Mouse (Mus musculus) ZHBTc4 (cell line): ENCODE measurements at regions not wholly inside any gene's neighbourhood (a gene's known extent, or its start where the extent isn't known, plus 50 kb on each side); places are given as distances from the start of the nearest gene placed in this dataset.
A peak's percentile ranks its signal among the peaks of the same experiment; 100 is the strongest.

Experiments used
- DNase-seq: peaks from one replicate; pipeline ENCODE4 v3.0.0-alpha.2; 2011; ENCODE audit warnings: low read depth, low spot score

DNA sequence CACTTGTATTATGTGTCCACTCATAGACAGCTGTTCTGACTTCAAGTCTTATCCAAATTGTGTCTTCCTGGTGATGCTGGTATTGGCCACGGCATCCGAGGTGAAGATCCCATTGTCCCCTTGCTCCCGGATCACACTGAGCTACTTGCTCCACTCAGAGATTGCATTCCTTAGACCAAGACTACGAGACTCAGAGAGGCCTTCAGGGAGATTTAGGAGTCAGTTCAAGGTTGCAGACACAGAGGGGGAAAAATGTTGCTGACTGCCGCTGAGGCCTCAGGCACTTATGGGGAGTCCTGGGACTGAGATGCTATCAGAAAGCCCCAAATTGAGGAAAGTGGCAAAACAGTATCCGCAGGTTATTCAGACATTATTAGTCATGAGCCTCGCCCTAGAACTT, 183.9 kb downstream of the Ly86 start:
- DNase-seq: no peak

DNA sequence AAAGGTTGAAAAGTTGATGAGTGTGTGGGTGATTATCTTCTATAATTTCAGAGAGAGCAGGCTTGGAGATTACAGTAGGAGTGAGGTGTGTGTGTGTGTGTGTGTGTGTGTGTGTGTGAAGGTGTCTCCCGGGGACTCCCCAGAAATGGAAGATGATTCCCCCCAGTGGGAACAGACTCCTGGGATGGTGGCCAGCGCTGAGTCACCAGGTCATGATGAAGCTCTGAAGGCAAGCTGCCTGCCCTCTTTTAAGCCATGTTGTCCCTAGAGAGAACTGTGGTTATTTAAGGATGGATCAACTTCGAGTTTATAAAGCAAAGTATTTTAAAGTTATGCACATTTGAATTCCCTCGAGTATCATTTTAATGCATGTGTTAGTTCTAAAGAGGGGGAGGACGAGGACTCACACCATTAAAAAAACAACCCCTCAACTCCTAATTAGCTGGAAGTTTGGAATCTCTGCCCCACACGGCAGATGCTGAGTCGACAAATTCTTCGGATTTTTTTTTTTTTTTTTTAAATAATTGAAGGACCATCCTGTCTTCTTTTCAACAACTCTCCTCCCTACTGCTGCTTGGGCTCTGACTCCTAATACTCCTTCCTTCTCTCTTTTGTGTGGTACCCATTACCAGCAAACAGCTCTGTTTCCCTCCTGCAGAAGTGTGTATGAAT, 186.6 kb downstream of the Ly86 start:
- DNase-seq: no peak

DNA sequence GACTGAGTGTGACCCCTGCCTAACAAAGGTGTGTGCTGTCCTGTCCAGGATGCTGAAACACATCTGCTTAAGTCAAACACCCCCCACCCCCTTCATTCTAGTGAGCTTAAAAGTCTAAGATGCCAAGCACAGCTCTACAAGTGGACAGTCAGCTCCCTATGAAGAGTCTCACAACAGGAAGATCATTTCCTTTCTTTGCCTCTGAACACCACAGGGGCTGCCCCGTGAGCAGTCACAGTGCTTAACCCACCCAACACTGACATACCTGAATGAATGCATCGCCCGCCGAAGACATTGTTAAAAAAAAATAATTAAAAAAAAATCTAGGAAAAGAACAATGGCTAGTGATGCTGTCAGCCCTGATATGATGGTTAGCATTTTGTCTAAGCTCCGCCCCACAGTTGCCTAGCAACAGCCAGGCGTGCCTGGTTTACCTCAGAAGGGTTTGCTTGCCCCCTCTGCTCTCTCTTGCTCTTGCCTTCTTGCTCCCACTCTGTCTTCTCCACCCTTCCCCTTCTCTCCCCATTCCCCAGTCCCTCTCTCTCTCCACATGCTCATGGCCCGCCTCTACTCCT, 187.7 kb downstream of the Ly86 start:
- no peak for DNase-seq

DNA sequence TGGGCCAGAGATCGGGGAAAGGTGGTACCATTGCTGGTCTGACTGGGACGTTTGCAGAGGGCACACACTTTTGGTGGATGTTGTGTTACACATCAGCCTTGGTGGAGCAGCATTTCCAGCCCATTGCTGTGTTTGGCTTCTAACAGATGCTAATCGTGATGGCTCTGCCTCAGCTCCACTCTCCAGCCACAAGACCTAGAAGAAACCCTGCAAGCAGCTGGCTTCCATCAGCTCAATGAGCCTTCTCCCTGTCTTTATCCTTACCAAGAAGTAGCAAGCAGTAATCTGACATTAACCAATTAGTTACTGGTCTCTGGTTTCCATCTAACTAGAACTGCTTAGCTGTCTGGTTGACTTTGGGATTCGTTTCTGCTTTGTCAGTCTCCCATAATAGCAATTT, 188.8 kb downstream of the Ly86 start:
- DNase-seq: no peak

DNA sequence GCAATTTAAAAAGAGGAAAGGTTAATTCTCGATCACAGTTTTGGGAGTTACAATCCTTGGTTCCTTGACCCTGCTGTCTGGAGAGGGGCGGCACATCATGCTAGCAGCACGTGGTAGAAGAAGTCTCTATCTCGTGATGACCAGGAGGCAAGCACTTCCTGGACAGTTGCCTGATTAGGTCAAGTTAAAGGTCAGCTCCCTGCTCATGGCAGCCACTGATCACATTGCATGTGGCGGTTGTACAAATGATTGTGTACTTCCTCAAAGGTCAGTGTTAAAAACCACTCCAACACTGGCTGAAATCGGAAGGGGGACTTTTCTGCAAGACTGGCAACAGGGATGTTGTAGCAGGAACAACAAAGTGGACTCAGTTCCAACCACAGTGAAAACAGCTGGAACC, 192.3 kb downstream of the Ly86 start:
- DNase-seq: no peak

GRCm38 (mm10) chr13:37537793-37538192, 192.8 kb downstream of the Ly86 start:
- no peak for DNase-seq

DNA sequence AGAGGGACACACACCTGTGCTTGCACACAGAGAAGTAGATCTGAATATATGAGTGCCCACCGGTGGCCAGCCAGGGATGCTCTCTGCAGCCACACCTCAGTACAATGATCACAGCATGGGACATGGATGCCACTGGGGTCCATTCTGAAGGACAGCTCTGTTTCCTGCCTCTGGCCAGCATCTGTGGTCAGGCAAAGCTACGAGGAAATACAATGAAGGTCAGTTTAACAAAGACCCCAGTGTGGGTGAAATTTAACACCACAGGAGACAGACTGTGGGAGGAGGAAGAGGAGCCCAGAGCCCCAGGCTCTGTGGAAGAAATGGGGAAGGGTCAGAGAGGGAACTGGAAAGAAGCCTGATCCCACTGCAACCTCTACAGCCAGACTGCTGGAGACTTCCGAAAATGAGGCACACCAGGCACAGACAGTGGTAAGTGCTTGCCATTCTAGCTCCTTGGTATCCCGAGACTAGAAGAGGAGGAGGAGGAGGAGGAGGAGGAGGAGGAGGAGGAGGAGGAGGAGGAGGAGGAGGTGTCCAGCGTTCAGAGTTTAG, 196.0 kb downstream of the Ly86 start:
- DNase-seq: no peak

DNA sequence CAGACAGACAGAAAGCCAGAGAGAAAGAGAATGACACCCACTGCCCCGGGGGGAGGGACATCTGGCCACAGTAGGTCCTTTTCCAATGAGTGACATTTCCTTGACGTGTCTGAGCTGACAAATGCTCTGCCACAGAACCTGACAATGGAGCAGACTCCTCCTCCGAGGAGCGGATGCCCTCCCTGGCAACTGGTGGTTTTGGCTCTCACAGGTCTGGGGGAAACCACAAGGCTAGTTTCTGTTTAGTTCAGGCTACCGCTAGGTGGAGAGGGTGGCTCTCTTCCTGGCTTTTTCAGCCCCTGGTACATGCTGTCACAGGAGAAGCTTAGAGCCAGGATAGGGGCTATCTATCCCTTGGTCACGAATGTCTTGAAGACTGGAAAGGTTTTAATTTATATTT, 196.7 kb downstream of the Ly86 start:
- DNase-seq: peak; percentile 76

DNA sequence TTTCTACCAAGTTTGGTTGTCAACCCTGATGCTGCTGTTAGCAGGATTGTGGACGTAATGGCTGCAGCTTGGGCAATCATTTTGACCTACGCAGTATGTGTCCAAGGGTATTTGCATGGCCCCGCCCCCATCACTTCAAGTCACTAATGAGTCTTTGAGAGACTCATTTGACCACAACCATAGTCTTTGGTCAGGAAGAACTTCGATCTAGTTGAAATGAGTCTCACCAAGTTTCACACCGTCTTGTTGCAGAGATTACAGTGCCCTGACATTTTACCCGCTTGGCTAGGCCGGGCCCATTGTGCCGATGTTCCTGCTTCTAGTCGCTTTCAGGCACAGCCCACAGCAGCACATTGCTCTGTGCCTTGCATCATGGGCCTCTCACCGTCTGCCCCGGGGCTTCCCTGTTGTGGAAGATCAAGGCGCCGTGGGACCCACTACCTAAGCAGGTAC, 197.8 kb downstream of the Ly86 start:
- DNase-seq: peak; percentile 47

GRCm38 (mm10) chr13:37543788-37544187, 198.8 kb downstream of the Ly86 start:
- no peak for DNase-seq

DNA sequence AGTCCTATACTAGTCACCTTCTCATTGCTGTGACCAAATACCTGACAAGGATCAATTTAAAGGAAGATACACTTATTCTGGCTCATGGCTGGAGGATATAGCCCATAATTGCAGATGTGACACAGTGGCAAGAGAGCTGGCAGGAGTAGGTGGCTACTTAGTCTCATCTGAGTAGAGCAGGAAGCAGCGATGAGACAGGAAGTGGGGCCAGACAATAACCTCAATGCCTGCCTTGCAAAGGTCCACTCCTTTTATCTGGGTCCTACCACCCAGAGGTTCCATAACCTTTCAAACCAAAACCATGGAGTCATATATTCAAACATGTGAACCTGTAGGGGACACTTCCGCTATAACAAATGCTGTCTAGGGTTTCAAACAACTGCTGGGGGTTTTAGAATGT, 199.7 kb downstream of the Ly86 start:
- no peak for DNase-seq

GRCm38 (mm10) chr13:37546556-37546955, 201.5 kb downstream of the Ly86 start:
- peak; percentile 52 for DNase-seq

GRCm38 (mm10) chr13:37550584-37550983, 205.6 kb downstream of the Ly86 start:
- DNase-seq: no peak

- no peak for DNase-seq
Measured at GRCm38 (mm10) chr13:37553392-37553791, 208.4 kb downstream of the Ly86 start.

- no peak for DNase-seq
Measured at GRCm38 (mm10) chr13:37557183-37557582, 212.2 kb downstream of the Ly86 start.

DNA sequence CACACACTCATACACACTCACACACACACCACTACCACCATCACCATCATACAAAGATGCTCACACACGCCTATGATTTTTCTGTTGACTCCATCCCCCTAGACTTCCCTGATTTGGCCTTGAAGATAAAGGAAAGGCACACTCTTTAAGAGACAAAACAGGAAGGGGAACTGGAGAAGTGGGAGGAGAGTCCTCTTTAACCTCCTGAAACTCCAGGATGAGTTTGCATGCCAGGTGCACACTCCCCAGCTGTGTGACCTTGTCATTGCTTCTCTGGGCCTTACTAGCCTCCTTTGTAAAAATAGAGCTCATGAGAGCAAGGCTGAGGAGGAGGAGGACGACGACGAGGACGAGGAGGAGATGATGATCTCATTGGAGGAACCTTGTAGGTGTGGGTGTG, 212.8 kb downstream of the Ly86 start:
- DNase-seq: peak; percentile 22

- DNase-seq: no peak
Measured at GRCm38 (mm10) chr13:37559056-37559455, 214.0 kb downstream of the Ly86 start.

GRCm38 (mm10) chr13:37559706-37560313, 214.8 kb downstream of the Ly86 start:
- no peak for DNase-seq

- DNase-seq: no peak
Measured at GRCm38 (mm10) chr13:37560387-37560786, 215.4 kb downstream of the Ly86 start.

DNA sequence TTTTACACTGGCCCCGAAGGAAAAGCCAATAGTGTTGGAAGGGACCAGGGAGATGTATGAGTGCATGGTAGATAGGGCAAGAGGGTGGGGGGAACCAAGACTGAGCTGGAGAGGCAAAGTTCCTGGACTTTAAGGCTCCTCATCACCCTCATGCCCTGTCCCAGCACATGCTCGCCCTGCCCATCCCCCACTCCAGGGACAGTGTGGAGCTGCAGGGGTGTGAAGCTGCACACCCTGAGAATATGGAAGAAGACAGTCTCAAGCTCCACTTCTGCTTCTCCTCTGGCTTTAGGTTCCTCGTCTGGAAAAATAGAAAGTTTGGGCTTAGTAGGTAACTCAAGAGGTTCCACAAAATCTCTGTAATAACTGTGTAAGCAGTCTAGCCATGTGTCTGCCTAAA, 215.8 kb downstream of the Ly86 start:
- no peak for DNase-seq

- no peak for DNase-seq
Measured at GRCm38 (mm10) chr13:37561437-37561836, 216.4 kb downstream of the Ly86 start.

- DNase-seq: no peak
Measured at GRCm38 (mm10) chr13:37562141-37562540, 216.1 kb upstream of the Rreb1 start.

- DNase-seq: peak; percentile 82
Measured at GRCm38 (mm10) chr13:37562652-37563051, 215.5 kb upstream of the Rreb1 start.
